Mouse (Mus musculus): Measurements from ENCODE around the gene Misp.

Misp gene

DNA sequence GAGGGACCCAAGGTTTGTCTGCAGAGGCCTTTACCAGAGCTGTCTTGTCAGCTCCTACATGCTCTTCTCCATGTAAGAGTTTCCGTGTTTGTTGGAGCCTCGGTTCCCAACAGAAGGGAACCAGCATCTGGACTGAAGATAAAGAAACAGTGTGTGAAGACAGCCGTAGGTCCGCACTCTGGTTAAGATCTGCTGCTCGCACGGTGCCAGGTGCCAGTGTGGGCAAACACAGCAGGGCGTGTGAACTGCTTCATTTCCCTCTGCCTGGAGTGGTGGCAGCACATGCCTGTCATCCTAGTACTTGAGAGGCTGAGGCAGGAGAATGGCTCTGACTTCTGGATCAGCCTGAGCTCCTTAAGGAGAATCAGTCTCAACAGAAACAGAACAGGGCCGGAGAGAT lies 51.1 kb downstream of the Misp start:
- DNase-seq (ENCODE audit: extremely low read depth, low read depth, low spot score), result no peak

DNA sequence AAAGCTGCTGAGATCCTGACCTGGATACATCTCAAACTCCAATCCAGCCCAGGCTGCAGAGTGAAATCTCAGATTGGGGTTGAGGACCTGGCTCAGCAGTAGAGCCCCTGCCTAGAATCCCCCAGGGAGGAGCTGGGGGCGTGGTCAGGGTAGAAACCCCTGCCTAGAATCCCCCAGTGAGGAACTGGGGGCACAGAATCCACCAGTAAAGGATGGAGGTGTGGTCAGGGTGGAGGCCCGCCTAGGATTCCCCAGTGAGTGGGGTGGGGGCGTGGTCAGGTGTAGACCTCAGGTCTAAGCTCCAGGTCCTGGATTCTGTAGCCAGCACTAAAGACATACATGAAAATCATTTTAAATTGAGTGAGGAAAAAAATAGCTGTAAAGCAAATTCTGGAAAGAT lies 52.1 kb downstream of the Misp start:
- DNase-seq (ENCODE audit: extremely low read depth, low read depth, low spot score), result no peak

DNA sequence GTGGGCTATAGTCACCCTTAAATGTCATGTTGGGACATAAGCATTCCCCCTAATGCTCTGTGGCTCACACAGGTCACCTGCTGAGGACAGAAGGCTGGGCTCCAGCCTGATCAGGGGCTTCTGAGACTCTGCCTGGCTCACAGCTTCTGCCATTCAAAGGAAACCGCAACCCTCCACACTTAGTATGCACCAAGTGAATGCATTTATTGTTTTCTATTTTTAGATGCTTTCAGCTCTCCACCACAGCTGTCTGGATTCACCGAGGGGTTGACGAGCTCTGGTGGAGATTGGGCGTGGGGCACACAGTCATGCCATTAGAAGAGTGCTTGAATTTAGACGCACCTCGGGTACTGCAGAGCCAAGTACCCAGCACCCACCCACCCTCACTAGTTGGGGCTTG lies 52.5 kb downstream of the Misp start:
- no peak for DNase-seq (ENCODE audit: extremely low read depth, low read depth, low spot score)

DNA sequence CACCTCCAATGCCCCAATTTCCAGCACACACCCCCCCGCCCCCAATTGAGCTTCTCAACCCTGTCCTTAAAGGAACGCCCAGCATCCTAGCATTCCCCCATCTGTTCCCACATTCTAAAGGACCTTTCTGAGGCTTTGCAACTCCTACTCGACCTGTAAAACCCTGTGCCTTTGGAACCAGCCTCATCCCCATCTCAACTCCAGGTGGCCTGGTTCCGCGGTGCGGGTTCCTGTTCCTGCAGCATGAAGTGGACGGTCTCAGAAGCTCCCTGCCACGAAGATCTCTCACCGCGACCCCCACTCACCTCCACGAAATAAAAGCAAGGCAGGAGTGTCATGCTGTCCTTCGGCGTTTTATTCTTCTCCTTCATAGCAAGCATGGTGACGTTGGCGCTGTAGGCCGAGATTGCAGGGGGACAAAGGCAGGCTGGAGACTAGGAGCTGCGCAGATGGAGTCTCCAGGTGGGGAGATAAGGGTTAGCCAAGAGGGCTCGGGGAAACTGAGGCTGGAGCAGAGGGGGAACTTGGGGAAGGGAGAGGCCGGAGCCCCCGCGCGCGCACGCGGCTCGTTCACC lies 53.0 kb downstream of the Misp start:
- DNase-seq (ENCODE audit: extremely low read depth, low read depth, low spot score), result no peak

DNA sequence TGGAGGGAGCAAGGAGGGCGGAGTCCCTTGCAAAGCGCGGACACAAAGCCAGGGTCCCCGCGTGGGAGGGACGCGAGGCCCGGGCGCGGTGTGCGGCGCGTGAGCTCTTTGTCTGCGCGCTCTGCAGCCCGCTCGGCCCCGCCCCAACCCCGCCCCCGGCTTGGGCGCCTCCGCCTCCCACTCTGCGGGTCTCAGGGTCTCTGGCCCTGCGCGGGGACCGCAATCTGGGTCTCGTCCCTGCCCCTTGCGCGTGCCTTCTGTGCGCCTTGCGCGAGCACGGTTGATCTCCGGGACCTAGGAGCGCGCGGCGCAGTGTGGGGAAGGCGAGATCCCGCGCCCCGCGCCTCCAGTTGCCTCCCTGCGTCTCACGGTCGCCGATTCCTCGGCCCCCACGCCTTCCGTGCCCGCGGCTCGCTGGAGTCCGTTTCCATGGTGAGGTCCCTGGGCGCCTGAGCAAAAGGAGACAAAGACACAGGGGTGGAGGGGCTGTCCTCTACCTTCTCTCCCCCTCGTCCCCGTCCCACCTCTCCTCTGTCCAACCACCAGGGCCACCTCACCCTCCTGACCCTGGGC lies 53.6 kb downstream of the Misp start, which contains the start of the genes Prtn3 and Plppr3:
Prtn3 (plus strand) TSS at position 187 of the 573 bp plus-strand sequence.
Plppr3 (minus strand) TSS at position 345 of the 573 bp plus-strand sequence.
- DNase-seq (ENCODE audit: extremely low read depth, low read depth, low spot score), result no peak

DNA sequence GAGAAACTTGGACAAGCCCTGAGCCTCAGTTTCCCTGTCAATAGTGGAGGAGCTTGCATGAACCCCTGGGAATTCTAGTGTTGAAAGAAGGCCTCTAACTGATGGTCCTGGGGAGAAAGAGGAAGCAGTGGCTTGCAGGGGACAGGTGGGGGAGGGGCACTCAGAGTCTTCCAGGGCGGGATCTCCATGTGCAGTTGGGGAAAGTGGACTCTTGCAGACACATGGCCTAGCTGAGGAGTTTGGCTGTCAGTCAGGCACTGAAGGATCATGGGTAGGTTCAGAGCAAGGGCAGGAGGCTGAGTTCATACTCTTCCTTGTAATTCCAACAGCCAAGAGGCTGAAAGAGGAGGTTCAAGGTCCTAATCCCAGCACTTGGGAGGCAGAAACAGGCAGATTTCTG lies 56.4 kb downstream of the Misp start:
- DNase-seq (ENCODE audit: extremely low read depth, low read depth, low spot score), result no peak

DNA sequence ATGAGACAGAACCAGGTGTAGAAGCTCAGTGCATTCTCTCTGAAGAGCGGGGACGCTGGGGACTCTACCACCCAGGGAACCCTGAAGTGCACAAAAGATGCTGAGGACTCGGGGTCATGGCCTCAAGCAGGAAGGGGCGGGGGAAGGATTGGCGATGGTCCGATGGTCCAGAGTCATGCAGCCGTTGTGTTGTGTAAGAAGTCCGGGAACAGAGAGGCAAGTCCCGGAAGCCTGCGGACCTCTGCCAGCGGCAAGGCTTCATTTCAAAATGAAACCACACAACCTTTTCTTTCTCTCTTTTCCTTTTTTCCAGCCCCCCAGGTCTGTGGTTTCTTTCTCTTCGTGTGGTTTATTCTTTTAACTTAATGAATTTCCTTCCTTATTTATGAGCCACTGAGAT lies 57.0 kb downstream of the Misp start:
- no peak for DNase-seq (ENCODE audit: extremely low read depth, low read depth, low spot score)

DNA sequence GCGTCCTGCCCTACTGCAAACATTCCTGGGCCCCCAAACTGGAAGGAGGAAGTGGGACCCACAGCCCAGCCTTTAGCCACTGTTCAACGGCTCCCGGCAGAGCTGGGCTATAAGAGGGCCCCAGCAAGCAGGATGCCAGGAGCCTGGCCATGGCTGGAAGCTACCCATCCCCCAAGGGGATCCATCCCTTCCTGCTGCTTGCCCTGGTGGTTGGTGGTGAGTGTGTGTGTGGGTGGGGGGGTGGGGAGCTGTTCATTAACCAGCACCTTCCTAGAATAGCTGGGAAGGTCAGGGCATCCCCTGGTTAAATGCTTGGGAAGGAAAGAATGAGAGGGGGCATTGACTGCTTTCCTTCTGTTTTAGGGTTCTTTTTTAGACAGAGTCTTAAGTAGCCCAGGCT lies 58.7 kb downstream of the Misp start:
- DNase-seq (ENCODE audit: extremely low read depth, low read depth, low spot score), result no peak

Measured in fat pad, adult 2 months (tissue).